Mouse (Mus musculus) midbrain, postnatal 0 days (tissue): ENCODE results near the gene Elavl1. TPM values are rescaled to one million over a fixed set of nuclear protein-coding genes. Genes with fewer than 3 reads are reported as not detected.

Experiments used
- ATAC-seq: fragments of 200-750 bp; cut with Nextera tagmentation; 2 replicates; pipeline ENCODE4 v1.8.0; 2017; ENCODE audit warnings: moderate number of reproducible peaks, mild to moderate bottlenecking, moderate TSS enrichment, moderate library complexity; ENCODE audit not compliant: low FRiP score
- DNase-seq: peaks from one replicate; pipeline ENCODE4 v3.0.0-alpha.2; 2015; ENCODE audit warnings: low spot score
- H3K27ac ChIP-seq: fragments of 300-500 bp; sonication (generic); 2 replicates; pipeline ENCODE4 v1.5.1; 2014; ENCODE audit warnings: low read depth, mild to moderate bottlenecking, low read length, mixed read lengths
- H3K27me3 ChIP-seq: fragments of 300-500 bp; sonication (generic); 2 replicates; pipeline ENCODE4 v1.6.1; 2014; ENCODE audit warnings: low read length, control low read depth, mixed read lengths; ENCODE audit not compliant: insufficient read depth
- H3K36me3 ChIP-seq: fragments of 300-500 bp; sonication (generic); 2 replicates; pipeline ENCODE4 v1.6.1; 2014; ENCODE audit warnings: low read length, control low read depth, mixed read lengths; ENCODE audit not compliant: insufficient read depth
- H3K4me1 ChIP-seq: fragments of 300-500 bp; sonication (generic); 2 replicates; pipeline ENCODE4 v1.6.1; 2014; ENCODE audit warnings: mild to moderate bottlenecking, control low read depth, antibody characterized with exemption, low read length, mixed read lengths; ENCODE audit not compliant: insufficient read depth
- H3K4me2 ChIP-seq: fragments of 300-500 bp; sonication (generic); 2 replicates; pipeline ENCODE4 v1.6.1; 2014; ENCODE audit warnings: low read depth, mild to moderate bottlenecking, low read length, mixed read lengths; ENCODE audit not compliant: poor library complexity, severe bottlenecking
- H3K4me3 ChIP-seq: fragments of 300-500 bp; sonication (generic); 2 replicates; pipeline ENCODE4 v1.5.1; 2014; ENCODE audit warnings: low read depth, mild to moderate bottlenecking, low read length, moderate library complexity
- H3K9ac ChIP-seq: fragments of 300-500 bp; sonication (generic); replicated peaks from 2 replicates; pipeline ENCODE4 v1.6.1; 2014; ENCODE audit warnings: mild to moderate bottlenecking, low read length, moderate library complexity, mixed read lengths; ENCODE audit not compliant: poor library complexity, severe bottlenecking
- H3K9me3 ChIP-seq: fragments of 300-500 bp; sonication (generic); 2 replicates; pipeline ENCODE4 v1.6.1; 2016; ENCODE audit warnings: low read length, control low read depth
- CTCF ChIP-seq: IDR thresholded peaks from 2 replicates; pipeline ENCODE4 v1.5.1; 2016; ENCODE audit warnings: antibody characterized with exemption, mild to moderate bottlenecking
- WGBS: fragments of 180-500 bp; shearing (Covaris S2); extraction: QIAGEN DNeasy Blood & Tissue Kit; methylation state at CpG from one replicate; pipeline ENCODE4 v1.1.7; 2014; 5-methylcytosine and 5-hydroxymethylcytosine counted together
- polyA plus RNA-seq: library from polyadenylated mRNA; unstranded; fragments of >200 nt; fragmentation: Nextera tagmentation; extraction: Ambion mirVana; gene quantifications from 2 replicates; pipeline ENCODE4 v1.2.1, GENCODE M21; 2015
- total RNA-seq: library from RNA; depleted of rRNA; stranded (reverse); fragments of >200 nt; gene quantifications from 2 replicates; pipeline ENCODE4 v1.2.3, GENCODE M21; 2014

Gene Elavl1
- total and polyA plus RNA-seq, 2 experiments from 2014 or later: 54.3 to 70.6 TPM

- H3K27ac ChIP-seq: peak overlapping the region; percentile 87
- H3K27me3 ChIP-seq: no peaks in the 10 kb centered on the region
- peak overlapping the region; percentile 79 for H3K9ac ChIP-seq
- no peaks in the 10 kb centered on the region for H3K9me3 ChIP-seq
- peaks cover 10% of the 10 kb centered on the region for H3K4me1 ChIP-seq
- peaks cover 21% of the 10 kb centered on the region for H3K36me3 ChIP-seq
- H3K4me2 ChIP-seq: peak overlapping the region; percentile 68
- ATAC-seq: no peak
- DNase-seq: peak; percentile 91
- 50% methylated on average over 6 of the region's 6 CpGs for WGBS
- peak overlapping the region; percentile 65 for H3K4me3 ChIP-seq
- TF ChIP-seq CTCF: peak; percentile 73
Observed at GRCm38 (mm10) chr8:4254001-4254400, 71.2 kb downstream of the Elavl1 start.

- WGBS: under 1% methylated on average over 69 of the region's 69 CpGs
- DNase-seq: peak; percentile 97
- ATAC-seq: peak; percentile 88
Observed at GRCm38 (mm10) chr8:4252934-4253841, 72.0 kb downstream of the Elavl1 start, which contains the start of gene Snapc2. Gene Snapc2, plus strand, starts transcription at chr8:4253080.

GRCm38 (mm10) chr8:4252116-4252760 is 73.0 kb downstream of the Elavl1 start:
- Histone ChIP-seq H3K4me2 (peak overlapping the region; percentile 68), H3K4me3 (peak overlapping the region; percentile 65), H3K9ac (peak overlapping the region; percentile 79; the same call in 1 of the 2 replicates), H3K4me1 (peaks cover 3% of the 10 kb centered on the region; the same call in 1 of the 2 replicates), H3K27ac (peak overlapping the region; percentile 87), H3K27me3 (no peaks in the 10 kb centered on the region), H3K9me3 (no peaks in the 10 kb centered on the region), H3K36me3 (peaks cover 34% of the 10 kb centered on the region)
- ATAC-seq: no peak
- no peak for TF ChIP-seq CTCF
- no peak for DNase-seq
- WGBS: 43% methylated on average over 8 of the region's 8 CpGs

More at GRCm38 (mm10) chr8:4252934-4253841, 72.0 kb downstream of the Elavl1 start, which contains the start of gene Snapc2:
- Histone ChIP-seq H3K4me3 (peak within 1 kb of the TSS; percentile 65), H3K27me3 (no peaks in the 10 kb centered on the region), H3K9ac (peak within 1 kb of the TSS; percentile 79), H3K9me3 (no peaks in the 10 kb centered on the region), H3K36me3 (peaks cover 25% of the 10 kb centered on the region), H3K4me2 (peak within 1 kb of the TSS; percentile 68), H3K27ac (peak within 1 kb of the TSS; percentile 87), H3K4me1 (peaks cover 10% of the 10 kb centered on the region)
- no peak for TF ChIP-seq CTCF

- no peak for ATAC-seq
- H3K4me3 ChIP-seq: no peak overlapping the region
- no peaks in the 10 kb centered on the region for H3K4me1 ChIP-seq
- no peaks in the 10 kb centered on the region for H3K9me3 ChIP-seq
- peaks cover 32% of the 10 kb centered on the region for H3K36me3 ChIP-seq
- TF ChIP-seq CTCF: peak; percentile 82
- no peaks in the 10 kb centered on the region for H3K27me3 ChIP-seq
- 0 out of 2 replicates have a peak overlapping the region, but pooled peaks have one; percentile 19 for H3K9ac ChIP-seq
- peak; percentile 78 for DNase-seq
- H3K4me2 ChIP-seq: no peak overlapping the region
- H3K27ac ChIP-seq: no peak overlapping the region
- 33% methylated on average over 26 of the region's 26 CpGs for WGBS
Observed at GRCm38 (mm10) chr8:4250306-4250970, 74.8 kb downstream of the Elavl1 start.

GRCm38 (mm10) chr8:4249213-4249612 is 76.0 kb downstream of the Elavl1 start:
- no peak overlapping the region for H3K4me2 ChIP-seq
- ATAC-seq (no peak), DNase-seq (no peak)
- H3K36me3 ChIP-seq: peaks cover 35% of the 10 kb centered on the region
- no peaks in the 10 kb centered on the region for H3K4me1 ChIP-seq
- no peaks in the 10 kb centered on the region for H3K9me3 ChIP-seq
- TF ChIP-seq CTCF: no peak
- 20% methylated on average over 29 of the region's 29 CpGs for WGBS
- H3K27ac ChIP-seq: no peak overlapping the region
- no peaks in the 10 kb centered on the region for H3K27me3 ChIP-seq
- 0 out of 2 replicates have a peak overlapping the region, but pooled peaks have one; percentile 1 for H3K9ac ChIP-seq
- H3K4me3 ChIP-seq: no peak overlapping the region
